Mouse (Mus musculus): ENCODE measurements around the gene Zcchc13. TPM values are rescaled to one million over a fixed set of nuclear protein-coding genes. Genes with fewer than 3 reads are reported as not detected.
A peak's percentile ranks its signal among the peaks of the same experiment; 100 is the strongest.

Gene Zcchc13
- not detected for total RNA-seq (2021)
- long read RNA-seq, experiment 1 = 0 reads
- long read RNA-seq, experiment 2 = 0 reads

- DNase-seq (ENCODE audit: low spot score in 2 of 2) = no peak
These were observed at the start of gene Zcchc13 for GRCm38 (mm10) chrX:103630303-103630702. Gene Zcchc13, plus strand, starts transcription at chrX:103630586.

GRCm38 (mm10) chrX:103584262-103584661, 46.1 kb upstream of the Zcchc13 start:
- DNase-seq (ENCODE audit: low spot score in 2 of 2) = no peak

- DNase-seq (ENCODE audit: low spot score in 2 of 2) = no peak
These were observed 38.3 kb upstream of the Zcchc13 start for GRCm38 (mm10) chrX:103592056-103592455.

GRCm38 (mm10) chrX:103602553-103602952, 27.8 kb upstream of the Zcchc13 start:
- no peak for DNase-seq (ENCODE audit: low spot score in 2 of 2)

- no peak for DNase-seq (ENCODE audit: low spot score in 2 of 2)
These were observed 26.2 kb upstream of the Zcchc13 start for GRCm38 (mm10) chrX:103604211-103604610.

GRCm38 (mm10) chrX:103605473-103605872, 24.9 kb upstream of the Zcchc13 start:
- no peak for DNase-seq (ENCODE audit: low spot score in 2 of 2)

GRCm38 (mm10) chrX:103610401-103610800, 20.0 kb upstream of the Zcchc13 start:
- no peak for DNase-seq (ENCODE audit: low spot score in 2 of 2)

- DNase-seq (ENCODE audit: low spot score in 2 of 2) = no peak
These were observed 18.9 kb upstream of the Zcchc13 start for GRCm38 (mm10) chrX:103611462-103611861.

- no peak for DNase-seq (ENCODE audit: low spot score in 2 of 2)
These were observed 15.6 kb upstream of the Zcchc13 start for GRCm38 (mm10) chrX:103614700-103615233.

GRCm38 (mm10) chrX:103615453-103615852, 14.9 kb upstream of the Zcchc13 start:
- DNase-seq (ENCODE audit: low spot score in 2 of 2) = no peak

- peak in 1 of 2 experiments; percentile 53 for DNase-seq (ENCODE audit: low spot score in 2 of 2)
These were observed 14.2 kb upstream of the Zcchc13 start for GRCm38 (mm10) chrX:103616162-103616535.

GRCm38 (mm10) chrX:103616536-103617404, 13.6 kb upstream of the Zcchc13 start:
- peak; percentile 56 to 66 for DNase-seq (ENCODE audit: low spot score in 2 of 2)

GRCm38 (mm10) chrX:103617405-103618095, 12.8 kb upstream of the Zcchc13 start:
- DNase-seq (ENCODE audit: low spot score in 2 of 2) = no peak

- peak in 1 of 2 experiments; percentile 8 for DNase-seq (ENCODE audit: low spot score in 2 of 2)
These were observed 8.6 kb upstream of the Zcchc13 start for GRCm38 (mm10) chrX:103621799-103622198.

GRCm38 (mm10) chrX:103622260-103622934, 8.0 kb upstream of the Zcchc13 start:
- DNase-seq (ENCODE audit: low spot score in 2 of 2) = peak; percentile 86 to 88

- no peak for DNase-seq (ENCODE audit: low spot score in 2 of 2)
These were observed 7.5 kb upstream of the Zcchc13 start for GRCm38 (mm10) chrX:103622935-103623280.

GRCm38 (mm10) chrX:103623411-103623845, 7.0 kb upstream of the Zcchc13 start:
- peak in 1 of 2 experiments; percentile 16 for DNase-seq (ENCODE audit: low spot score in 2 of 2)

- no peak for DNase-seq (ENCODE audit: low spot score in 2 of 2)
These were observed 5.8 kb upstream of the Zcchc13 start for GRCm38 (mm10) chrX:103624426-103625168.

GRCm38 (mm10) chrX:103628890-103629289, 1.5 kb upstream of the Zcchc13 start:
- DNase-seq (ENCODE audit: low spot score in 2 of 2) = no peak

GRCm38 (mm10) chrX:103633895-103634294, 3.5 kb downstream of the Zcchc13 start:
- no peak for DNase-seq (ENCODE audit: low spot score in 2 of 2)

- DNase-seq (ENCODE audit: low spot score in 2 of 2) = no peak
These were observed 5.6 kb downstream of the Zcchc13 start for GRCm38 (mm10) chrX:103636021-103636420.
